Mouse (Mus musculus): ENCODE data around the gene Snd1. TPM values are rescaled to one million over a fixed set of nuclear protein-coding genes. Genes with fewer than 3 reads are reported as not detected.

Snd1 gene
- polyA plus RNA-seq, 1 experiment from 2014 or later = 39.4 TPM

GRCm38 (mm10) chr6:28622963-28623362, 148.0 kb downstream of the Snd1 start:
- no peak overlapping the region for H3K4me3 ChIP-seq (ENCODE audit: low read depth, low read length)
- H3K27me3 ChIP-seq (replicated peaks; ENCODE audit: control insufficient read depth, insufficient read depth, low read length) = no peaks in the 10 kb centered on the region
- H3K27ac ChIP-seq (ENCODE audit: low read depth, low read length) = no peak overlapping the region
- H3K36me3 ChIP-seq (ENCODE audit: control insufficient read depth, insufficient read depth) = no peaks in the 10 kb centered on the region
- no peak overlapping the region for H3K9ac ChIP-seq (ENCODE audit: low read depth, low read length)
- H3K9me3 ChIP-seq (ENCODE audit: control insufficient read depth) = no peaks in the 10 kb centered on the region
- H3K4me1 ChIP-seq (replicated peaks; ENCODE audit: control insufficient read depth, insufficient read depth, low read length) = peaks cover 5% of the 10 kb centered on the region
- no peak for TF ChIP-seq CTCF (IDR thresholded peaks at IDR 0.05; ENCODE audit: low read depth)
- ATAC-seq = no peak
- 82% methylated on average over 3 of the region's 3 CpGs for WGBS
- H3K4me2 ChIP-seq (replicated peaks; ENCODE audit: low read depth) = no peak overlapping the region

- Histone ChIP-seq H3K4me2 (replicated peaks; ENCODE audit: low read depth) (no peak overlapping the region), H3K9ac (ENCODE audit: low read depth, low read length) (no peak overlapping the region), H3K9me3 (ENCODE audit: control insufficient read depth) (no peaks in the 10 kb centered on the region), H3K4me3 (ENCODE audit: low read depth, low read length) (no peak overlapping the region), H3K27ac (ENCODE audit: low read depth, low read length) (no peak overlapping the region), H3K4me1 (replicated peaks; ENCODE audit: control insufficient read depth, insufficient read depth, low read length) (no peaks in the 10 kb centered on the region), H3K27me3 (replicated peaks; ENCODE audit: control insufficient read depth, insufficient read depth, low read length) (no peaks in the 10 kb centered on the region), H3K36me3 (ENCODE audit: control insufficient read depth, insufficient read depth) (peaks cover 6% of the 10 kb centered on the region; the same call in 1 of the 2 replicates)
- no peak for ATAC-seq
- TF ChIP-seq CTCF (IDR thresholded peaks at IDR 0.05; ENCODE audit: low read depth) = no peak
- 71% methylated on average over 1 of the region's 1 CpGs for WGBS
Observed at GRCm38 (mm10) chr6:28628408-28628807, 153.5 kb downstream of the Snd1 start.

GRCm38 (mm10) chr6:28629866-28630265, 154.9 kb downstream of the Snd1 start:
- WGBS = 68% methylated on average over 2 of the region's 2 CpGs
- no peak overlapping the region for H3K4me3 ChIP-seq (ENCODE audit: low read depth, low read length)
- H3K9me3 ChIP-seq (ENCODE audit: control insufficient read depth) = no peaks in the 10 kb centered on the region
- H3K4me1 ChIP-seq (replicated peaks; ENCODE audit: control insufficient read depth, insufficient read depth, low read length) = no peaks in the 10 kb centered on the region
- no peak for ATAC-seq
- TF ChIP-seq CTCF (IDR thresholded peaks at IDR 0.05; ENCODE audit: low read depth) = no peak
- H3K27me3 ChIP-seq (replicated peaks; ENCODE audit: control insufficient read depth, insufficient read depth, low read length) = no peaks in the 10 kb centered on the region
- H3K36me3 ChIP-seq (ENCODE audit: control insufficient read depth, insufficient read depth) = peaks cover 6% of the 10 kb centered on the region; the same call in 1 of the 2 replicates
- no peak overlapping the region for H3K27ac ChIP-seq (ENCODE audit: low read depth, low read length)
- H3K4me2 ChIP-seq (replicated peaks; ENCODE audit: low read depth) = no peak overlapping the region
- H3K9ac ChIP-seq (ENCODE audit: low read depth, low read length) = no peak overlapping the region

- Histone ChIP-seq H3K4me3 (ENCODE audit: low read depth, low read length) (no peak overlapping the region), H3K4me1 (replicated peaks; ENCODE audit: control insufficient read depth, insufficient read depth, low read length) (no peaks in the 10 kb centered on the region), H3K4me2 (replicated peaks; ENCODE audit: low read depth) (no peak overlapping the region), H3K9ac (ENCODE audit: low read depth, low read length) (no peak overlapping the region), H3K36me3 (ENCODE audit: control insufficient read depth, insufficient read depth) (peaks cover 6% of the 10 kb centered on the region; the same call in 1 of the 2 replicates), H3K9me3 (ENCODE audit: control insufficient read depth) (no peaks in the 10 kb centered on the region), H3K27me3 (replicated peaks; ENCODE audit: control insufficient read depth, insufficient read depth, low read length) (no peaks in the 10 kb centered on the region), H3K27ac (ENCODE audit: low read depth, low read length) (no peak overlapping the region)
- no peak for ATAC-seq
- 84% methylated on average over 2 of the region's 2 CpGs for WGBS
- TF ChIP-seq CTCF (IDR thresholded peaks at IDR 0.05; ENCODE audit: low read depth) = no peak
Observed at GRCm38 (mm10) chr6:28630926-28631325, 156.0 kb downstream of the Snd1 start.

- WGBS = 55% methylated on average over 2 of the region's 2 CpGs
- H3K36me3 ChIP-seq (ENCODE audit: control insufficient read depth, insufficient read depth) = peaks cover 6% of the 10 kb centered on the region; the same call in 1 of the 2 replicates
- H3K27ac ChIP-seq (ENCODE audit: low read depth, low read length) = no peak overlapping the region
- no peak overlapping the region for H3K9ac ChIP-seq (ENCODE audit: low read depth, low read length)
- H3K4me2 ChIP-seq (replicated peaks; ENCODE audit: low read depth) = no peak overlapping the region
- no peaks in the 10 kb centered on the region for H3K9me3 ChIP-seq (ENCODE audit: control insufficient read depth)
- H3K4me3 ChIP-seq (ENCODE audit: low read depth, low read length) = no peak overlapping the region
- no peak for TF ChIP-seq CTCF (IDR thresholded peaks at IDR 0.05; ENCODE audit: low read depth)
- no peaks in the 10 kb centered on the region for H3K4me1 ChIP-seq (replicated peaks; ENCODE audit: control insufficient read depth, insufficient read depth, low read length)
- no peaks in the 10 kb centered on the region for H3K27me3 ChIP-seq (replicated peaks; ENCODE audit: control insufficient read depth, insufficient read depth, low read length)
- ATAC-seq = no peak
Observed at GRCm38 (mm10) chr6:28633120-28633519, 158.2 kb downstream of the Snd1 start.

GRCm38 (mm10) chr6:28633656-28634055, 158.7 kb downstream of the Snd1 start:
- no peak for TF ChIP-seq CTCF (IDR thresholded peaks at IDR 0.05; ENCODE audit: low read depth)
- WGBS = 63% methylated on average over 3 of the region's 3 CpGs
- Histone ChIP-seq H3K27ac (ENCODE audit: low read depth, low read length) (no peak overlapping the region), H3K4me1 (replicated peaks; ENCODE audit: control insufficient read depth, insufficient read depth, low read length) (no peaks in the 10 kb centered on the region), H3K27me3 (replicated peaks; ENCODE audit: control insufficient read depth, insufficient read depth, low read length) (no peaks in the 10 kb centered on the region), H3K9ac (ENCODE audit: low read depth, low read length) (no peak overlapping the region), H3K4me3 (ENCODE audit: low read depth, low read length) (no peak overlapping the region), H3K9me3 (ENCODE audit: control insufficient read depth) (no peaks in the 10 kb centered on the region), H3K4me2 (replicated peaks; ENCODE audit: low read depth) (no peak overlapping the region), H3K36me3 (ENCODE audit: control insufficient read depth, insufficient read depth) (peaks cover 3% of the 10 kb centered on the region; the same call in 1 of the 2 replicates)
- no peak for ATAC-seq

- no peak for ATAC-seq
- TF ChIP-seq CTCF (IDR thresholded peaks at IDR 0.05; ENCODE audit: low read depth) = no peak
- H3K27ac ChIP-seq (ENCODE audit: low read depth, low read length) = no peak overlapping the region
- H3K36me3 ChIP-seq (ENCODE audit: control insufficient read depth, insufficient read depth) = peaks cover 3% of the 10 kb centered on the region; the same call in 1 of the 2 replicates
- H3K4me1 ChIP-seq (replicated peaks; ENCODE audit: control insufficient read depth, insufficient read depth, low read length) = no peaks in the 10 kb centered on the region
- H3K9me3 ChIP-seq (ENCODE audit: control insufficient read depth) = no peaks in the 10 kb centered on the region
- H3K4me3 ChIP-seq (ENCODE audit: low read depth, low read length) = no peak overlapping the region
- no peak overlapping the region for H3K4me2 ChIP-seq (replicated peaks; ENCODE audit: low read depth)
- no peaks in the 10 kb centered on the region for H3K27me3 ChIP-seq (replicated peaks; ENCODE audit: control insufficient read depth, insufficient read depth, low read length)
- H3K9ac ChIP-seq (ENCODE audit: low read depth, low read length) = no peak overlapping the region
- WGBS = 29% methylated on average over 1 of the region's 1 CpGs
Observed at GRCm38 (mm10) chr6:28635092-28635491, 160.2 kb downstream of the Snd1 start.
